Mouse (Mus musculus) kidney, embryonic 15.5 days (tissue): ENCODE data around the gene Gga3. TPM values are rescaled to one million over a fixed set of nuclear protein-coding genes. Genes with fewer than 3 reads are reported as not detected.

Experiments used
- ATAC-seq: fragments of 200-750 bp; cut with Nextera tagmentation; replicated peaks from 2 replicates; pipeline ENCODE4 v1.8.0; 2017; ENCODE audit warnings: moderate TSS enrichment; ENCODE audit not compliant: low FRiP score
- H3K27ac ChIP-seq: fragments of 300-500 bp; sonication (generic); 2 replicates; pipeline ENCODE4 v1.5.1; 2015; ENCODE audit warnings: mild to moderate bottlenecking, inconsistent platforms
- H3K27me3 ChIP-seq: fragments of 300-500 bp; sonication (generic); 2 replicates; pipeline ENCODE4 v1.6.1; 2015; ENCODE audit warnings: inconsistent platforms
- H3K36me3 ChIP-seq: fragments of 300-500 bp; sonication (generic); 2 replicates; pipeline ENCODE4 v1.6.1; 2015; ENCODE audit warnings: inconsistent platforms
- H3K4me1 ChIP-seq: fragments of 300-500 bp; sonication (generic); 2 replicates; pipeline ENCODE4 v1.6.1; 2015; ENCODE audit warnings: inconsistent platforms
- H3K4me2 ChIP-seq: fragments of 300-500 bp; sonication (generic); 2 replicates; pipeline ENCODE4 v1.6.1; 2015; ENCODE audit warnings: moderate library complexity, mild to moderate bottlenecking, inconsistent platforms
- H3K4me3 ChIP-seq: fragments of 300-500 bp; sonication (generic); replicated peaks from 2 replicates; pipeline ENCODE4 v1.5.1; 2015; ENCODE audit warnings: mild to moderate bottlenecking, inconsistent platforms
- H3K9ac ChIP-seq: fragments of 300-500 bp; sonication (generic); 2 replicates; pipeline ENCODE4 v1.6.1; 2015; ENCODE audit warnings: mild to moderate bottlenecking, inconsistent platforms
- H3K9me3 ChIP-seq: fragments of 300-500 bp; sonication (generic); replicated peaks from 2 replicates; pipeline ENCODE4 v1.6.1; 2016; ENCODE audit warnings: inconsistent platforms
- WGBS: fragments of 180-500 bp; shearing (Covaris S2); methylation state at CpG from one replicate; pipeline ENCODE4 v1.1.7; 2015; ENCODE audit warnings: mixed read lengths; 5-methylcytosine and 5-hydroxymethylcytosine counted together
- polyA plus RNA-seq: library from polyadenylated mRNA; unstranded; fragments of >200 nt; fragmentation: Nextera tagmentation; extraction: Ambion mirVana; gene quantifications from 2 replicates; pipeline ENCODE4 v1.2.1, GENCODE M21; 2015

Gene Gga3
- polyA plus RNA-seq, 1 experiment from 2014 or later, result 20.7 TPM

- H3K4me1 ChIP-seq, result peaks cover 16% of the 10 kb centered on the region
- 86% methylated on average over 3 of the region's 4 CpGs for WGBS
- H3K27ac ChIP-seq, result no peak overlapping the region
- no peaks in the 10 kb centered on the region for H3K27me3 ChIP-seq
- no peak overlapping the region for H3K9ac ChIP-seq
- H3K4me2 ChIP-seq, result no peak overlapping the region
- no peaks in the 10 kb centered on the region for H3K9me3 ChIP-seq
- no peak overlapping the region for H3K4me3 ChIP-seq
- peaks cover 22% of the 10 kb centered on the region for H3K36me3 ChIP-seq
- ATAC-seq, result no peak
These were observed 36.5 kb upstream of the Gga3 start for GRCm38 (mm10) chr11:115640311-115640828.

- peak overlapping the region; percentile 10; the same call in 1 of the 2 replicates for H3K9ac ChIP-seq
- ATAC-seq, result no peak
- H3K4me1 ChIP-seq, result peaks cover 18% of the 10 kb centered on the region
These were observed 35.7 kb upstream of the Gga3 start for GRCm38 (mm10) chr11:115639540-115639939.

GRCm38 (mm10) chr11:115638498-115639409 is 34.9 kb upstream of the Gga3 start:
- H3K4me2 ChIP-seq, result no peak overlapping the region
- H3K36me3 ChIP-seq, result peaks cover 8% of the 10 kb centered on the region; the same call in 1 of the 2 replicates
- no peaks in the 10 kb centered on the region for H3K9me3 ChIP-seq
- peak overlapping the region; percentile 10; the same call in 1 of the 2 replicates for H3K9ac ChIP-seq
- peaks cover 18% of the 10 kb centered on the region for H3K4me1 ChIP-seq
- H3K27me3 ChIP-seq, result no peaks in the 10 kb centered on the region
- no peak for ATAC-seq
- H3K4me3 ChIP-seq, result no peak overlapping the region
- H3K27ac ChIP-seq, result 0 out of 2 replicates have a peak overlapping the region, but pooled peaks have one; percentile 23
- 58% methylated on average over 5 of the region's 5 CpGs for WGBS

More at GRCm38 (mm10) chr11:115639540-115639939, 35.7 kb upstream of the Gga3 start:
- no peak overlapping the region for H3K4me3 ChIP-seq
- H3K9me3 ChIP-seq, result no peaks in the 10 kb centered on the region
- no peaks in the 10 kb centered on the region for H3K27me3 ChIP-seq
- WGBS, result 63% methylated on average over 4 of the region's 4 CpGs
- H3K36me3 ChIP-seq, result peaks cover 14% of the 10 kb centered on the region
- 0 out of 2 replicates have a peak overlapping the region, but pooled peaks have one; percentile 23 for H3K27ac ChIP-seq
- H3K4me2 ChIP-seq, result no peak overlapping the region

- WGBS, result 57% methylated on average over 3 of the region's 3 CpGs
- Histone ChIP-seq H3K4me1 (peaks cover 18% of the 10 kb centered on the region), H3K36me3 (no peaks in the 10 kb centered on the region), H3K4me2 (no peak overlapping the region), H3K4me3 (no peak overlapping the region), H3K27ac (no peak overlapping the region), H3K9me3 (no peaks in the 10 kb centered on the region), H3K27me3 (no peaks in the 10 kb centered on the region), H3K9ac (no peak overlapping the region)
- no peak for ATAC-seq
These were observed 33.1 kb upstream of the Gga3 start for GRCm38 (mm10) chr11:115636960-115637359.

GRCm38 (mm10) chr11:115635484-115635883 is 31.6 kb upstream of the Gga3 start:
- Histone ChIP-seq H3K4me2 (no peak overlapping the region), H3K9me3 (no peaks in the 10 kb centered on the region), H3K36me3 (no peaks in the 10 kb centered on the region), H3K4me1 (peaks cover 17% of the 10 kb centered on the region), H3K27ac (no peak overlapping the region), H3K4me3 (no peak overlapping the region), H3K27me3 (no peaks in the 10 kb centered on the region), H3K9ac (no peak overlapping the region)
- 73% methylated on average over 8 of the region's 8 CpGs for WGBS
- no peak for ATAC-seq

GRCm38 (mm10) chr11:115635041-115635440 is 31.2 kb upstream of the Gga3 start:
- H3K4me1 ChIP-seq, result peaks cover 17% of the 10 kb centered on the region
- no peak overlapping the region for H3K27ac ChIP-seq
- no peak overlapping the region for H3K4me2 ChIP-seq
- WGBS, result 83% methylated on average over 8 of the region's 8 CpGs
- H3K36me3 ChIP-seq, result no peaks in the 10 kb centered on the region
- no peaks in the 10 kb centered on the region for H3K9me3 ChIP-seq
- no peak for ATAC-seq
- no peaks in the 10 kb centered on the region for H3K27me3 ChIP-seq
- H3K4me3 ChIP-seq, result no peak overlapping the region
- H3K9ac ChIP-seq, result no peak overlapping the region

GRCm38 (mm10) chr11:115634109-115634508 is 30.3 kb upstream of the Gga3 start:
- Histone ChIP-seq H3K4me2 (no peak overlapping the region), H3K4me3 (no peak overlapping the region), H3K4me1 (peaks cover 9% of the 10 kb centered on the region), H3K9ac (no peak overlapping the region), H3K27ac (no peak overlapping the region), H3K36me3 (no peaks in the 10 kb centered on the region), H3K9me3 (no peaks in the 10 kb centered on the region), H3K27me3 (no peaks in the 10 kb centered on the region)
- no peak for ATAC-seq
- WGBS, result 68% methylated on average over 4 of the region's 4 CpGs

- no peaks in the 10 kb centered on the region for H3K27me3 ChIP-seq
These were observed 29.0 kb upstream of the Gga3 start for GRCm38 (mm10) chr11:115632862-115633261.

GRCm38 (mm10) chr11:115632247-115632646 is 28.4 kb upstream of the Gga3 start:
- no peak overlapping the region for H3K9ac ChIP-seq
- no peak for ATAC-seq
- H3K4me1 ChIP-seq, result peaks cover 11% of the 10 kb centered on the region
- H3K9me3 ChIP-seq, result no peaks in the 10 kb centered on the region
- H3K27me3 ChIP-seq, result no peaks in the 10 kb centered on the region
- H3K36me3 ChIP-seq, result no peaks in the 10 kb centered on the region
- H3K4me3 ChIP-seq, result no peak overlapping the region
- 77% methylated on average over 7 of the region's 7 CpGs for WGBS
- no peak overlapping the region for H3K4me2 ChIP-seq
- H3K27ac ChIP-seq, result no peak overlapping the region

More at GRCm38 (mm10) chr11:115632862-115633261, 29.0 kb upstream of the Gga3 start:
- H3K9ac ChIP-seq, result no peak overlapping the region
- no peaks in the 10 kb centered on the region for H3K36me3 ChIP-seq
- no peak overlapping the region for H3K4me3 ChIP-seq
- ATAC-seq, result no peak
- H3K4me1 ChIP-seq, result peaks cover 8% of the 10 kb centered on the region; the same call in 1 of the 2 replicates
- no peak overlapping the region for H3K4me2 ChIP-seq
- H3K9me3 ChIP-seq, result no peaks in the 10 kb centered on the region
- WGBS, result 87% methylated on average over 10 of the region's 10 CpGs
- H3K27ac ChIP-seq, result no peak overlapping the region

GRCm38 (mm10) chr11:115631505-115631890 is 27.6 kb upstream of the Gga3 start:
- H3K4me2 ChIP-seq, result no peak overlapping the region; the same call in 1 of the 2 replicates
- H3K4me1 ChIP-seq, result peaks cover 18% of the 10 kb centered on the region
- H3K4me3 ChIP-seq, result no peak overlapping the region
- H3K27me3 ChIP-seq, result no peaks in the 10 kb centered on the region
- no peaks in the 10 kb centered on the region for H3K9me3 ChIP-seq
- no peak for ATAC-seq
- WGBS, result 25% methylated on average over 3 of the region's 3 CpGs
- no peak overlapping the region for H3K9ac ChIP-seq
- no peaks in the 10 kb centered on the region for H3K36me3 ChIP-seq
- H3K27ac ChIP-seq, result 0 out of 2 replicates have a peak overlapping the region, but pooled peaks have one; percentile 35

- no peaks in the 10 kb centered on the region for H3K36me3 ChIP-seq
- 0 out of 2 replicates have a peak overlapping the region, but pooled peaks have one; percentile 35 for H3K27ac ChIP-seq
- no peak overlapping the region; the same call in 1 of the 2 replicates for H3K4me2 ChIP-seq
- no peak overlapping the region for H3K4me3 ChIP-seq
- 49% methylated on average over 16 of the region's 16 CpGs for whole genome bisulfite sequencing
- H3K9me3 ChIP-seq, result no peaks in the 10 kb centered on the region
- H3K9ac ChIP-seq, result no peak overlapping the region
- no peaks in the 10 kb centered on the region for H3K27me3 ChIP-seq
- H3K4me1 ChIP-seq, result peaks cover 25% of the 10 kb centered on the region
- ATAC-seq, result no peak
These were observed 27.0 kb upstream of the Gga3 start for GRCm38 (mm10) chr11:115630532-115631504.
